Mouse (Mus musculus) lung, adult 2 months (tissue): ENCODE results near the gene Mtcl1.

Source experiments
- CTCF ChIP-seq: fragments of 200-500 bp; IDR thresholded peaks from 2 replicates; pipeline ENCODE4 v1.5.1; 2011; ENCODE audit warnings: mild to moderate bottlenecking, low read length, control low read depth; ENCODE audit not compliant: insufficient read depth
- POLR2A ChIP-seq: fragments of 200-500 bp; IDR thresholded peaks from 2 replicates; pipeline ENCODE4 v1.6.1; 2011; ENCODE audit warnings: low read depth, mild to moderate bottlenecking, control low read depth, low read length, borderline replicate concordance; ENCODE audit errors: extremely low read depth

GRCm38 (mm10) chr17:66365664-66366063 lies 83.9 kb downstream of the Mtcl1 start:
- no peak for TF ChIP-seq CTCF
- no peak for TF ChIP-seq POLR2A
